Mouse (Mus musculus) c-Kit-positive CD71-positive TER-119-negative erythroid progenitor cells, embryonic 14.5 days (primary cell): ENCODE results near the gene Epb41l1.

Experiments used
- DNase-seq: peaks from one replicate; pipeline ENCODE4 v3.0.0-alpha.2; 2013; ENCODE audit warnings: low read depth

The Epb41l1 gene

DNA sequence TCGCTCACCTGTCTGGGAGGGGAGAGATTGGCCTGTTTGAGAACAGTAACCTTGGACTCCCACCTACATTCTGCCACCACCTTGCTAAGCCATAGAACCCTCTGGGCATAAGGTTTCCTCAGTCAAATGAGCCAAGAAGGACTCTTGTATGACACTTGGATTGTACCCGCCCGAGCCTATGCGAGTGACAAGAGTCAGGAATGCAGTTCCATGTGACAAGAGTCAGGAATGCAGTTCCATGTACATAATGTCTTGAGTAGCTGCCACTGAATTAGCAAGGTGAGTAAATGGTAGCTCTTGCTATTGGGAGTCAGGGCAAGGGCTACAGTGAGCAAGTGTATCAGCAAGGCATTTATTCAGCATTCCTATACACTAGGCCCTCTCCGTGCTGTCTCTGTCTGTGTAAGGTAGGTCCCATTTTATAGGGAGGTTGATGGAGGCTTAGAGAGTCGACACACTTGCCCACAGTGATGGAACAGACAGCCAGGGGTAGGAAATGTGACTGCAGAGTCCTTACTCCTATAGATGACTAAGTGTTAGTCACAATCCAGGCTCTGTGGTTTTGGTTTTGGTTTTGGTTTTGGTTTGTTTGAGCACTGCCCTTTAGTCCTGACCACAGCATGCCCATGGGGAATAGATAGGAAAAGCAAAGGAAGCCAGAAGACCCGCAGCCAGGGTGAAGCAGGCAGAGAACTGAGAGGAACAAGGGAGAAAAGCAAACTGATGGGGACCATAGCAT is 118.3 kb downstream of the Epb41l1 start:
- DNase-seq = no peak

DNA sequence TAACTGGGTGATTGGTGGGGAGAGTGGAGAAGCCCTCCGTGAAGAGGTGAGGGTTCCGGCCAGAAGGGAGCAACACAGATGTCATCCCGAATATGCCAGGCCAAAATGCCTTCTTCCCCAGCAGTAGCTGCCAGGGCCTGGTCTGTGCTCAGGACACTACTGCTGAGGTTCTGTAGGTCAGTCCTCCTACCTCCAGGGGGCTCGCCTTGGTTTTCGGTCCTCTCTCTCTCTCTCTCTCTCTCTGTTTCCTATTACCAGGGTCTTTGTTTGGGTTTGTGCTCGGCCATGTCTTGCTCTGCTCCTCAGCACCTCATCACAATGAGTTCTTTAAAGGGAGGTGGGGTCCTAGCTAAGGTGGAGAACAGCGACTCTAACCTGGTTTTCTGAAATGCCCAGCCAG is 120.3 kb downstream of the Epb41l1 start:
- no peak for DNase-seq

DNA sequence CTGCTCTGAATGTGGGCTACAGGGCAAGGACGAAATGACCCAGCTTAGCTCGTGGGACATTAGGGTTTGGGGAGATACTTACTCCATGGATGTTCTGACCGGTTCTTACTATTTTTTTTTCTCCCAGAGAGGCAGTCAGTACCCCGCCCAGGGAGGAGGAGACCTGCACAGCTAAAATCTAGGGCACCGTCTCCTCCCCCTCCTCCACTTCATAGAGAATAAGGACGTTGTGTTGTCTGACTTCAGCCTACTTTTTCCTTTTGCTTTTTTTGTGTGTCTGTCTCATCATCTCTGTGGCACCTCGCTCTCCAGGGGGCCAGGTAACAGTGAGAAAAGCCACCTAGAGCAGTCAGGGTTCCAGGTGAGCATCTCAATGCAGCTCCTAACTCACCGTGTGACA is 121.7 kb downstream of the Epb41l1 start:
- no peak for DNase-seq

DNA sequence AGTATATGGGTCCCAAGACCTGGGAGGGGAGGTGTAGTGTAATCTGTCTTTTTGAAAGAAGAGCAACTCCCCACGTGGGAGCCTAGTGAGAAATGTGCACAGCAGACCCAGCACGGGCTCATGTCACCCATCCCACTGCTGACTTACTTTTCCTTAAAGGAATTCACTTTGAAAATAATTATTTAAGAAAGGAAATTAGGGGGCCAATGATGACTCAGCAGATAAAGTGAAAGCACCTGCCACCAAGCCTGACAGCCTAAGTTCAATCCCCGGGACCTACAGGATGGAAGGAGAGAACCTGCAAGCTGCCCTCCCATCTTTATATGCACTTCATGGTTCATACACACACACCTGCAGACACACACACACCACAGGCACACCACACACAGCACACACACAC is 123.1 kb downstream of the Epb41l1 start:
- DNase-seq = no peak

- peak; percentile 79 for DNase-seq
Observed at GRCm38 (mm10) chr2:156547123-156547891, 126.6 kb downstream of the Epb41l1 start, which contains the start of gene Aar2. TSS of gene Aar2 (plus strand) at chr2:156547584.

DNA sequence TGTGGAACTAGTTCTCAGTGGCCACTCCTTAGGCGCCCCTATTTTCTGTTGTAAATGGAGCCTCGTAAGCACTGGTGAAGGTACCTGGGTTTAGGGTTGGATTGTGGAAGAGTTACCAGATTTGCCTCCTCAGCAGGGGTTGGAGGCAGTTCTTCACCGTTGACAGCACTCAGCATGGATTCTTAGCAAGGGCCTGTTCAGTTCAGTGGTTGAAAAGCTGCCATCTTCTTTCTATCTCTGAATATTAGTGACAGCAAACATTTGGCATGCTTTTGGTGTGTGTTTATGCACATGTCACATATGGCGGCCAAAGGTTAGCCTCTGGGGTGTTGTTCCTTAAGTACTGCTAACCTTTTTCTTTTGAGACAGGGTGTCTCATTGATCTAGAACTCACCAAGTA is 131.7 kb downstream of the Epb41l1 start:
- no peak for DNase-seq

DNA sequence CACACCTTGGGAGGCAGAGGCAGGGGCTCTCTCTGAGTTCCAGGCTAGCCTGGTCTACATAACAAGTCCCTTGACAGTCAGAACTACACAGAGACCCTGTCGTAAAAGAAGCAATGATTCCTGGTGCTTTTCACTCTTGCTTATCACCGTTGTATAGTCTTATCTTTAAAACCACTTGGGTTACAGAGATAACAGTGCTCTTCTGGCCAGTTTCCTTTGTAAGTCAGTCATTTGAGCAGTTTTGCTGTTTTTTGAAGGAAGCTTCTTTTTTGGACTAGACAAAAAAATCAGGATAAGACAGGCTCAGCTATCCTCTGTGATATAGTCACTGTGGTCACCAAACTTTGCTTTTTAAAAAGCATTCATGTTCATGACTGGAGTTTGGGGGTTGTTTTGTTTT is 141.1 kb downstream of the Epb41l1 start:
- DNase-seq = no peak

- no peak for DNase-seq
Observed at GRCm38 (mm10) chr2:156563557-156563956, 142.8 kb downstream of the Epb41l1 start.

- no peak for DNase-seq
Observed at GRCm38 (mm10) chr2:156566512-156566911, 145.8 kb downstream of the Epb41l1 start.

DNA sequence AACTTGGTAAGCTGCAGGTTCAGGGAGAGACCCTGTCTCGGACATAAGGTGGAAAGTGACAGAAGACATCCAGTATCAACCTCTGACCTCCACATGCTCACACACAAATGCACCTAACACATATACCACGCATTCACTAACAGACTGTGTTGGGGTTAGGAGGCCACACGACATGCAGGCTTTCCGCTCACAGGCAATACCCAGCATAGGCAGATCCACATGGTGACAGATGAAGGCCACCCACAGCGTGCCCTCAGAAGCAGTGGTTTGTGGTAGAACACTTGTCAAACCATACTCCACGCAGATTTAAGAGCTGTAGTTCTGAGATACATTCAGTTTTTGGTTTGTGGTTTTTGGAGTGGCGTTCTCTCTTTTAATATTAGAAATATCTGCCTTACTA is 147.9 kb downstream of the Epb41l1 start:
- no peak for DNase-seq

- DNase-seq = no peak
Observed at GRCm38 (mm10) chr2:156569261-156569660, 148.6 kb downstream of the Epb41l1 start.

GRCm38 (mm10) chr2:156571521-156571920 is 150.8 kb downstream of the Epb41l1 start:
- no peak for DNase-seq

- no peak for DNase-seq
Observed at GRCm38 (mm10) chr2:156576850-156577587, 156.3 kb downstream of the Epb41l1 start.

DNA sequence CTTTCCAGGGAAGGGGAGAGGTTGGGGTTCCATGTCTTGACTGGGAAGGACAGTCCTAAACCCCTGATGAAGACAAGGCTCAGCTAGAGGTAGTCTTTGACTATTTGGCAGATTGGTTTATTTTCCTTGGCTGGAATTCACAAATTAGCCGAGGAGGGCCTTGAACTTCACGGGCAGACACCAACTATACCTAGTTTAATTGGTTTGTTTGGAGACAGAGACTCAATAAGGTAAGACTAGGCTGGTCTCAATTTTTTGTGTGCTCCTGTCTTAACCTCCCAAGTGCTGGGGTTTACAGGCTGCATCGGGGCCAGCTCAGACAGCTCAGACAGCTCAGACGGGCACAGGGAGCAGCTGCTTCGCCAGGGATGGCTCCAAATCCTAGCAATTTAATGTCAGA is 159.8 kb downstream of the Epb41l1 start:
- DNase-seq = no peak

- no peak for DNase-seq
Observed at GRCm38 (mm10) chr2:156581244-156581643, 160.5 kb downstream of the Epb41l1 start.

DNA sequence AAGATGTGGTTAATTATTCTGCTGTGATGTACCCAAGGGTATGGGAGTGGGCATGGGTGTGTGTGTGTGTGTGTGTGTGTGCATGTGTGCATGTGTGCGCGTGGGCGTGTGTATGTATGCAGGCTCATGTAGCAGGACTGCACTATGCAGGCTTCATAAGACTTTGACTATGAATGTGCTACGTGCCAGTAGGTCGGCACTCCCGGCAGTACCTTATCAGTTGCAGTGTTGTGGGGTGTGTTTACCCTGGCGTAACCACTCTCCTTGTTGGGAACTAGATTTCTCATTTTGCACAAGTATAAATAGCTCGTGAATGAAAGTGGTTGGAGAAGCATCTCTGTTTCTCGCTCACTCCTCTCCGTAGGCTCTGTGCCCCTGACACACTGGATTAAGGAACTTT is 162.2 kb downstream of the Epb41l1 start:
- DNase-seq = no peak

DNA sequence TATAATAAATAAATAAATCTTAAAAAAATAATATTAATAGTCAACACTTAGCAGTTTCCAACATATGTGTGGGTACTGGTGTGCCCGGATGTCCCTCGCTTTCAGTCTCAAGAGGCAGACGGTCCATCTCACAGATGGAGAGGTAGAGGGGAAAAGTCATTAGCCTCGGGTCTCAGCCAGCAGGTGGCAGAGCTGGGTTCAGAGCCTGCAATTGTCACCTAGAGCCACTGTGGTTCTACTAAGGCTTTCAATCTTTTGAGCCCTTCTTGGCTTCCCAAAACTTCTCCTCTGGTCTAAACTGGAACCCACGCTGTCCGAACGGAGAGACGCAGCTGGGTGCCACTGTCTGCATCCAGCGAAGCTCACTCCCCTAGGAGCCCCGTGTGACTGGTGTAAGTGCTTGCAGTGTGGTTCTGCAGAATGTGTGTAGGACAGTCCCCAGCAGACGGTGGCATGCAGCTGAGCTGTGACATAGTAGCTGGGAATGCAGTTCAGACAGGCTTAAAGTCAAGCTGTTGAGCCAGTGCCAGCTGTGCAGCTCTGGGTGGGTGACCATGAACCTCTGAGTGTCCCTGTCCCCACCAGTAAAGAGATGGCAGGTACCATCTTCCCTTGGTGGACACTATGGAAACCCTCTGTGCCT is 163.6 kb downstream of the Epb41l1 start:
- DNase-seq = no peak

DNA sequence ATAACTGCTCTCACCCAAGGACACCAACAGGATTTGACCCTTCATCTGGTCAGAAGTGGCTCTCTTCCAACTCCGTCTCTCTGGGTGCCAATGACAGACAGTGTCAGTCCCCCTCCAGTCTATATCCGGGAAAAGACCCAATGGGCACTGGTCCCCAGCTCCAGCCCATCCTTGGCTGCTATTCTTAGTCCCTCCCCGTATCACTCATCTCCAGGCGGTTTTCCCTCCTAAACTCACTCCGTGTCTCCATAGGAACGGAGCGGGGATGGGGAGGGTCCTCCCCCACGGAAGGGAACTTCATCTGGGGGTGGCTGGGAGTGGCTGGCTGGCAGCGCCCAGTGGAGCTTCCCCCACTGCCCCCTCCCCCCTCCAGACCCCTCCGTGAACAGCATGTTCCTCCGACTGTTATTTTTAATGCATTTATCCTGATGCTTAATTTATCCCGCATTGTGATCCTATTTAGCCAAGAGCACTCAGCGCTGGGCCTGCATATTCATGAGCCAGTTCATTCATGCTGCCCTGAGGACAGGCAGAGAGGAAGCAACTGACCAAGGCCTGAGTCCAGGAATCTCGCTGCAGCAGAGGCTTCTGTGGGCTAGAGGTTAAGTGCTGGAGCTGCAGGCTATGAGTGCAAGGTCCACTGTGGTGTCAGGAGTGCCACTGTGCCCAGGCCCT is 164.2 kb downstream of the Epb41l1 start:
- DNase-seq = no peak

- no peak for DNase-seq
Observed at GRCm38 (mm10) chr2:156589481-156589880, 168.8 kb downstream of the Epb41l1 start.
